Mouse (Mus musculus) inflammation-experienced regulatory T-cells, adult 6 months (primary cell): Measurements from ENCODE around the gene Cog5. TPM values are rescaled to one million over a fixed set of nuclear protein-coding genes. Genes with fewer than 3 reads are reported as not detected.

Experiments
- ATAC-seq: one replicate; pipeline ENCODE4 v1.8.0; 2017
- polyA plus RNA-seq, 3 experiments: library from polyadenylated mRNA; unstranded; fragments of 100-300 nt; shearing (Covaris generic); gene quantifications; one replicate each; pipeline ENCODE4 v1.2.1; 2017

The Cog5 gene
- polyA plus RNA-seq, 3 experiments from 2014 or later, result 32.7 to 61.8 (median 41.8) TPM

- ATAC-seq, result no peak
These were observed 288.5 kb downstream of the Cog5 start for GRCm38 (mm10) chr12:31943020-31943654.

- ATAC-seq, result no peak
These were observed 289.7 kb downstream of the Cog5 start for GRCm38 (mm10) chr12:31944405-31944804.

- ATAC-seq, result no peak
These were observed 292.8 kb downstream of the Cog5 start for GRCm38 (mm10) chr12:31947476-31947875.

- no peak for ATAC-seq
These were observed 293.7 kb downstream of the Cog5 start for GRCm38 (mm10) chr12:31948101-31949000.

- ATAC-seq, result peak; percentile 4
These were observed 294.6 kb downstream of the Cog5 start for GRCm38 (mm10) chr12:31949193-31949741.

- ATAC-seq, result peak; percentile 87
These were observed 295.3 kb downstream of the Cog5 start, which contains the start of gene Hbp1 for GRCm38 (mm10) chr12:31949759-31950658. Gene Hbp1 (minus strand): TSS chr12:31950535.

- ATAC-seq, result no peak
These were observed 296.0 kb downstream of the Cog5 start for GRCm38 (mm10) chr12:31950659-31951031.

- no peak for ATAC-seq
These were observed 301.2 kb downstream of the Cog5 start for GRCm38 (mm10) chr12:31955843-31956242.

GRCm38 (mm10) chr12:31964074-31964473 lies 309.4 kb downstream of the Cog5 start:
- no peak for ATAC-seq

- no peak for ATAC-seq
These were observed 311.0 kb downstream of the Cog5 start for GRCm38 (mm10) chr12:31965517-31966212.

GRCm38 (mm10) chr12:31966405-31966804 lies 311.7 kb downstream of the Cog5 start:
- ATAC-seq, result no peak

- peak; percentile 100 for ATAC-seq
These were observed 312.9 kb downstream of the Cog5 start for GRCm38 (mm10) chr12:31967536-31967935.

- ATAC-seq, result no peak
These were observed 314.4 kb downstream of the Cog5 start for GRCm38 (mm10) chr12:31969111-31969510.

GRCm38 (mm10) chr12:31971547-31971946 lies 316.9 kb downstream of the Cog5 start:
- no peak for ATAC-seq

- no peak for ATAC-seq
These were observed 319.0 kb downstream of the Cog5 start for GRCm38 (mm10) chr12:31973473-31974172.

GRCm38 (mm10) chr12:31976544-31976943 lies 321.9 kb downstream of the Cog5 start:
- no peak for ATAC-seq

GRCm38 (mm10) chr12:31977613-31978195 lies 323.0 kb downstream of the Cog5 start:
- ATAC-seq, result no peak

- no peak for ATAC-seq
These were observed 328.6 kb downstream of the Cog5 start for GRCm38 (mm10) chr12:31983238-31983637.

GRCm38 (mm10) chr12:31983769-31984168 lies 329.1 kb downstream of the Cog5 start:
- ATAC-seq, result no peak

- ATAC-seq, result no peak
These were observed 329.5 kb downstream of the Cog5 start for GRCm38 (mm10) chr12:31984206-31984605.

GRCm38 (mm10) chr12:31984664-31985063 lies 330.0 kb downstream of the Cog5 start:
- peak; percentile 52 for ATAC-seq
